Mouse (Mus musculus) stomach, embryonic 15.5 days (tissue): ENCODE results near the gene Gm28048. TPM values are rescaled to one million over a fixed set of nuclear protein-coding genes. Genes with fewer than 3 reads are reported as not detected.
A peak's percentile ranks its signal among the peaks of the same experiment; 100 is the strongest.

Experiments
- ATAC-seq: fragments of 200-750 bp; cut with Nextera tagmentation; 2 replicates; pipeline ENCODE4 v1.8.0; 2017; ENCODE audit warnings: low read depth, moderate number of reproducible peaks, moderate TSS enrichment; ENCODE audit not compliant: insufficient read depth, low FRiP score
- H3K27ac ChIP-seq: fragments of 300-500 bp; sonication (generic); 2 replicates; pipeline ENCODE4 v1.5.1; 2015; ENCODE audit warnings: mild to moderate bottlenecking, inconsistent platforms
- H3K27me3 ChIP-seq: fragments of 300-500 bp; sonication (generic); replicated peaks from 2 replicates; pipeline ENCODE4 v1.6.1; 2015; ENCODE audit warnings: inconsistent platforms
- H3K36me3 ChIP-seq: fragments of 300-500 bp; sonication (generic); 2 replicates; pipeline ENCODE4 v1.6.1; 2015; ENCODE audit warnings: inconsistent platforms
- H3K4me1 ChIP-seq: fragments of 300-500 bp; sonication (generic); 2 replicates; pipeline ENCODE4 v1.6.1; 2015; ENCODE audit warnings: inconsistent platforms
- H3K4me2 ChIP-seq: fragments of 300-500 bp; sonication (generic); 2 replicates; pipeline ENCODE4 v1.6.1; 2015; ENCODE audit warnings: mild to moderate bottlenecking, inconsistent platforms
- H3K4me3 ChIP-seq: fragments of 300-500 bp; sonication (generic); replicated peaks from 2 replicates; pipeline ENCODE4 v1.5.1; 2015; ENCODE audit warnings: inconsistent platforms
- H3K9ac ChIP-seq: fragments of 300-500 bp; sonication (generic); 2 replicates; pipeline ENCODE4 v1.6.1; 2015; ENCODE audit warnings: inconsistent platforms
- H3K9me3 ChIP-seq: fragments of 300-500 bp; sonication (generic); 2 replicates; pipeline ENCODE4 v1.6.1; 2016; ENCODE audit warnings: inconsistent platforms
- WGBS: fragments of 180-500 bp; shearing (Covaris S2); methylation state at CpG from one replicate; pipeline ENCODE4 v1.1.7; 2015; 5-methylcytosine and 5-hydroxymethylcytosine counted together
- polyA plus RNA-seq: library from polyadenylated mRNA; unstranded; fragments of >200 nt; fragmentation: Nextera tagmentation; extraction: Ambion mirVana; gene quantifications from 2 replicates; pipeline ENCODE4 v1.2.1, GENCODE M21; 2015

The Gm28048 gene
- polyA plus RNA-seq, 1 experiment from 2014 or later = 12.1 TPM

- no peaks in the 10 kb centered on the region for H3K9me3 ChIP-seq
- ATAC-seq = no peak
- WGBS = 69% methylated on average over 4 of the region's 4 CpGs
- no peaks in the 10 kb centered on the region for H3K36me3 ChIP-seq
- peaks cover 22% of the 10 kb centered on the region for H3K4me1 ChIP-seq
- H3K4me3 ChIP-seq = no peak overlapping the region
- no peak overlapping the region for H3K9ac ChIP-seq
- H3K4me2 ChIP-seq = no peak overlapping the region
- no peak overlapping the region for H3K27ac ChIP-seq
- H3K27me3 ChIP-seq = no peaks in the 10 kb centered on the region
These were observed 127.3 kb downstream of the Gm28048 start for GRCm38 (mm10) chr11:22854571-22854970.

GRCm38 (mm10) chr11:22853477-22854157, 128.3 kb downstream of the Gm28048 start:
- peak overlapping the region; percentile 35; the same call in 1 of the 2 replicates for H3K27ac ChIP-seq

GRCm38 (mm10) chr11:22852510-22852909, 129.4 kb downstream of the Gm28048 start:
- Histone ChIP-seq H3K4me3 (no peak overlapping the region), H3K4me1 (peaks cover 24% of the 10 kb centered on the region), H3K9me3 (no peaks in the 10 kb centered on the region), H3K36me3 (no peaks in the 10 kb centered on the region), H3K27ac (no peak overlapping the region), H3K4me2 (no peak overlapping the region), H3K27me3 (no peaks in the 10 kb centered on the region), H3K9ac (no peak overlapping the region)
- no peak for ATAC-seq
- WGBS = 75% methylated on average over 1 of the region's 1 CpGs

More at GRCm38 (mm10) chr11:22853477-22854157, 128.3 kb downstream of the Gm28048 start:
- no peaks in the 10 kb centered on the region for H3K27me3 ChIP-seq
- peaks cover 23% of the 10 kb centered on the region for H3K4me1 ChIP-seq
- no peak overlapping the region for H3K4me3 ChIP-seq
- no peak overlapping the region for H3K4me2 ChIP-seq
- no peaks in the 10 kb centered on the region for H3K36me3 ChIP-seq
- no peaks in the 10 kb centered on the region for H3K9me3 ChIP-seq
- 35% methylated on average over 2 of the region's 2 CpGs for WGBS
- H3K9ac ChIP-seq = no peak overlapping the region
- ATAC-seq = no peak

- H3K9ac ChIP-seq = no peak overlapping the region
- H3K36me3 ChIP-seq = no peaks in the 10 kb centered on the region
- no peak overlapping the region for H3K4me3 ChIP-seq
- no peak for ATAC-seq
- H3K9me3 ChIP-seq = no peaks in the 10 kb centered on the region
- peaks cover 27% of the 10 kb centered on the region for H3K4me1 ChIP-seq
- WGBS = 31% methylated on average over 4 of the region's 4 CpGs
- H3K27ac ChIP-seq = no peak overlapping the region
- no peak overlapping the region for H3K4me2 ChIP-seq
- H3K27me3 ChIP-seq = no peaks in the 10 kb centered on the region
These were observed 130.5 kb downstream of the Gm28048 start for GRCm38 (mm10) chr11:22851416-22851815.

GRCm38 (mm10) chr11:22850077-22850476, 131.8 kb downstream of the Gm28048 start:
- H3K27ac ChIP-seq = peak overlapping the region; percentile 23; the same call in 1 of the 2 replicates
- no peak overlapping the region for H3K4me3 ChIP-seq
- no peak overlapping the region for H3K9ac ChIP-seq
- no peaks in the 10 kb centered on the region for H3K36me3 ChIP-seq
- ATAC-seq = no peak
- H3K4me2 ChIP-seq = no peak overlapping the region
- 68% methylated on average over 4 of the region's 4 CpGs for WGBS
- H3K27me3 ChIP-seq = no peaks in the 10 kb centered on the region
- H3K9me3 ChIP-seq = no peaks in the 10 kb centered on the region
- peaks cover 34% of the 10 kb centered on the region for H3K4me1 ChIP-seq

- no peaks in the 10 kb centered on the region for H3K9me3 ChIP-seq
- no peaks in the 10 kb centered on the region for H3K36me3 ChIP-seq
- H3K4me1 ChIP-seq = peaks cover 34% of the 10 kb centered on the region
- H3K4me2 ChIP-seq = no peak overlapping the region
- no peak for ATAC-seq
- no peaks in the 10 kb centered on the region for H3K27me3 ChIP-seq
- peak overlapping the region; percentile 33; the same call in 1 of the 2 replicates for H3K27ac ChIP-seq
- H3K9ac ChIP-seq = no peak overlapping the region
- H3K4me3 ChIP-seq = no peak overlapping the region
- WGBS = 69% methylated on average over 5 of the region's 5 CpGs
These were observed 133.2 kb downstream of the Gm28048 start for GRCm38 (mm10) chr11:22848649-22849195.

GRCm38 (mm10) chr11:22847732-22848648, 133.9 kb downstream of the Gm28048 start:
- H3K27ac ChIP-seq = peak overlapping the region; percentile 33
- H3K4me2 ChIP-seq = no peak overlapping the region
- no peak overlapping the region for H3K4me3 ChIP-seq
- ATAC-seq = no peak
- H3K27me3 ChIP-seq = no peaks in the 10 kb centered on the region
- H3K4me1 ChIP-seq = peaks cover 35% of the 10 kb centered on the region
- H3K9me3 ChIP-seq = no peaks in the 10 kb centered on the region
- H3K36me3 ChIP-seq = no peaks in the 10 kb centered on the region
- WGBS = 44% methylated on average over 8 of the region's 8 CpGs
- H3K9ac ChIP-seq = no peak overlapping the region

- H3K9ac ChIP-seq = no peak overlapping the region
- H3K4me1 ChIP-seq = peaks cover 33% of the 10 kb centered on the region
- no peak for ATAC-seq
- H3K27ac ChIP-seq = no peak overlapping the region
- WGBS = 54% methylated on average over 8 of the region's 8 CpGs
- H3K4me2 ChIP-seq = no peak overlapping the region
- H3K36me3 ChIP-seq = no peaks in the 10 kb centered on the region
- no peaks in the 10 kb centered on the region for H3K9me3 ChIP-seq
- no peaks in the 10 kb centered on the region for H3K27me3 ChIP-seq
- no peak overlapping the region for H3K4me3 ChIP-seq
These were observed 134.7 kb downstream of the Gm28048 start for GRCm38 (mm10) chr11:22846960-22847731.

GRCm38 (mm10) chr11:22846093-22846835, 135.6 kb downstream of the Gm28048 start:
- Histone ChIP-seq H3K9me3 (no peaks in the 10 kb centered on the region), H3K36me3 (no peaks in the 10 kb centered on the region), H3K9ac (no peak overlapping the region), H3K4me2 (no peak overlapping the region), H3K4me3 (no peak overlapping the region), H3K4me1 (peaks cover 33% of the 10 kb centered on the region), H3K27ac (no peak overlapping the region), H3K27me3 (no peaks in the 10 kb centered on the region)
- no peak for ATAC-seq
- 52% methylated on average over 6 of the region's 6 CpGs for WGBS

GRCm38 (mm10) chr11:22844754-22845718, 136.9 kb downstream of the Gm28048 start:
- Histone ChIP-seq H3K9ac (no peak overlapping the region), H3K27me3 (no peaks in the 10 kb centered on the region), H3K27ac (no peak overlapping the region), H3K4me2 (no peak overlapping the region), H3K4me1 (peaks cover 25% of the 10 kb centered on the region; the same call in 1 of the 2 replicates), H3K4me3 (no peak overlapping the region), H3K36me3 (no peaks in the 10 kb centered on the region), H3K9me3 (no peaks in the 10 kb centered on the region)
- 70% methylated on average over 4 of the region's 4 CpGs for WGBS
- no peak for ATAC-seq
